Mouse (Mus musculus) cerebral cortex, adult 2 months (tissue): ENCODE measurements around the gene Trappc6b.

ENCODE experiments used
- WGBS: fragments of 180-500 bp; shearing (Covaris S2); methylation state at CpG from one replicate; pipeline ENCODE4 v1.1.7; 2018; 5-methylcytosine and 5-hydroxymethylcytosine counted together

The Trappc6b gene

GRCm38 (mm10) chr12:59060993-59061595 is at the start of gene Trappc6b:
TSS of gene Trappc6b (minus strand) at chr12:59061472.
- WGBS = under 1% methylated on average over 49 of the region's 49 CpGs

GRCm38 (mm10) chr12:59107926-59108325 is 46.7 kb upstream of the Trappc6b start:
- 91% methylated on average over 4 of the region's 4 CpGs for WGBS

- 75% methylated on average over 5 of the region's 5 CpGs for WGBS
Measured at GRCm38 (mm10) chr12:59106491-59106890, 45.2 kb upstream of the Trappc6b start.

GRCm38 (mm10) chr12:59105914-59106313 is 44.6 kb upstream of the Trappc6b start:
- 80% methylated on average over 6 of the region's 6 CpGs for WGBS

GRCm38 (mm10) chr12:59104771-59105170 is 43.5 kb upstream of the Trappc6b start:
- 77% methylated on average over 5 of the region's 5 CpGs for WGBS

GRCm38 (mm10) chr12:59095104-59096025 is 34.1 kb upstream of the Trappc6b start, which contains the start of gene Mia2:
TSS of gene Mia2 (plus strand) at chr12:59095799.
- 83% methylated on average over 19 of the region's 19 CpGs for WGBS

GRCm38 (mm10) chr12:59093543-59093942 is 32.3 kb upstream of the Trappc6b start:
- WGBS = 52% methylated on average over 2 of the region's 2 CpGs

- WGBS = 86% methylated on average over 5 of the region's 5 CpGs
Measured at GRCm38 (mm10) chr12:59086171-59086570, 24.9 kb upstream of the Trappc6b start.

- 74% methylated on average over 5 of the region's 5 CpGs for WGBS
Measured at GRCm38 (mm10) chr12:59084446-59084845, 23.2 kb upstream of the Trappc6b start.

GRCm38 (mm10) chr12:59080461-59080860 is 19.2 kb upstream of the Trappc6b start:
- WGBS = 92% methylated on average over 4 of the region's 4 CpGs

- 77% methylated on average over 3 of the region's 3 CpGs for WGBS
Measured at GRCm38 (mm10) chr12:59077883-59078282, 16.6 kb upstream of the Trappc6b start.

- WGBS = 86% methylated on average over 3 of the region's 3 CpGs
Measured at GRCm38 (mm10) chr12:59076996-59077395, 15.7 kb upstream of the Trappc6b start.

GRCm38 (mm10) chr12:59074052-59074451 is 12.8 kb upstream of the Trappc6b start:
- WGBS = 44% methylated on average over 3 of the region's 3 CpGs

- WGBS = 60% methylated on average over 11 of the region's 11 CpGs
Measured at GRCm38 (mm10) chr12:59072286-59072685, 11.0 kb upstream of the Trappc6b start.

GRCm38 (mm10) chr12:59068791-59069190 is 7.5 kb upstream of the Trappc6b start:
- WGBS = 90% methylated on average over 13 of the region's 13 CpGs

GRCm38 (mm10) chr12:59067095-59067494 is 5.8 kb upstream of the Trappc6b start:
- under 1% methylated on average over 41 of the region's 41 CpGs for WGBS

- WGBS = under 1% methylated on average over 43 of the region's 43 CpGs
Measured at GRCm38 (mm10) chr12:59066448-59067077, 5.3 kb upstream of the Trappc6b start, which contains the start of gene Pnn. TSS of gene Pnn (plus strand) at chr12:59066884.

GRCm38 (mm10) chr12:59065776-59066175 is 4.5 kb upstream of the Trappc6b start:
- WGBS = 60% methylated on average over 3 of the region's 3 CpGs

GRCm38 (mm10) chr12:59064837-59065236 is 3.6 kb upstream of the Trappc6b start:
- 81% methylated on average over 8 of the region's 8 CpGs for WGBS

GRCm38 (mm10) chr12:59060322-59060721 is 950 bp downstream of the Trappc6b start:
- WGBS = 15% methylated on average over 4 of the region's 4 CpGs

GRCm38 (mm10) chr12:59058242-59058641 is 3.0 kb downstream of the Trappc6b start:
- WGBS = 77% methylated on average over 5 of the region's 5 CpGs

GRCm38 (mm10) chr12:59056222-59056621 is 5.0 kb downstream of the Trappc6b start:
- WGBS = 98% methylated on average over 11 of the region's 11 CpGs
